Mouse (Mus musculus) midbrain, embryonic 15.5 days (tissue): ENCODE measurements at regions not wholly inside any gene's neighbourhood (a gene's known extent, or its start where the extent isn't known, plus 50 kb on each side); places are given as distances from the start of the nearest gene placed in this dataset.

Experiments used
- ATAC-seq: fragments of 200-750 bp; cut with Nextera tagmentation; replicated peaks from 2 replicates; pipeline ENCODE4 v1.8.0; 2017; ENCODE audit warnings: moderate TSS enrichment
- H3K27ac ChIP-seq: fragments of 300-500 bp; sonication (generic); 2 replicates; pipeline ENCODE4 v1.5.1; 2015; ENCODE audit warnings: mild to moderate bottlenecking, inconsistent platforms
- H3K27me3 ChIP-seq: fragments of 300-500 bp; sonication (generic); replicated peaks from 2 replicates; pipeline ENCODE4 v1.6.1; 2015; ENCODE audit warnings: inconsistent platforms
- H3K36me3 ChIP-seq: fragments of 300-500 bp; sonication (generic); replicated peaks from 2 replicates; pipeline ENCODE4 v1.6.1; 2015; ENCODE audit warnings: inconsistent platforms
- H3K4me1 ChIP-seq: fragments of 300-500 bp; sonication (generic); 2 replicates; pipeline ENCODE4 v1.6.1; 2015; ENCODE audit warnings: inconsistent platforms
- H3K4me2 ChIP-seq: fragments of 300-500 bp; sonication (generic); 2 replicates; pipeline ENCODE4 v1.6.1; 2015; ENCODE audit warnings: inconsistent platforms, mild to moderate bottlenecking, moderate library complexity
- H3K4me3 ChIP-seq: fragments of 300-500 bp; sonication (generic); 2 replicates; pipeline ENCODE4 v1.5.1; 2015; ENCODE audit warnings: mild to moderate bottlenecking, inconsistent platforms
- H3K9ac ChIP-seq: fragments of 300-500 bp; sonication (generic); 2 replicates; pipeline ENCODE4 v1.6.1; 2015; ENCODE audit warnings: mild to moderate bottlenecking, inconsistent platforms
- H3K9me3 ChIP-seq: fragments of 300-500 bp; sonication (generic); 2 replicates; pipeline ENCODE4 v1.6.1; 2016; ENCODE audit warnings: inconsistent platforms
- WGBS: fragments of 180-500 bp; shearing (Covaris S2); methylation state at CpG from one replicate; pipeline ENCODE4 v1.1.7; 2015; ENCODE audit warnings: mixed read lengths; 5-methylcytosine and 5-hydroxymethylcytosine counted together

DNA sequence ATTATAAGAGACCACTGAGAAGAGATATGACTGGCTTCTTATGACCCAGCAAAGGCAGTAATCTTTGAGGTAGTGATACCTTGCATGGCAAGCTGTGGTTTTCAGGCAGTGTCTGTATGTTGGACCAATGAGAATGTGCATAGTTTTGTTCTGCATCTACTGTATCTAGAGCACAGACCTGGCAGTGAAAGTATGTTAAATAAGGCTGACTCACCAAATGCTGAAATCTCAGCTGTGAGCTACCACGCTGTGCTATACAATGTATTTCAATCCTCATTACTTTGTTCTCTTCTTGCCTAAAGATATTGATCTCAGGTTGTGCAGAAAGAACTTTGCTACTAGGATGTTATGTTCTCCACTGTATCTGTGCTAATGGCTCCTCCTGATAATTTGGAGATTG lies 83.9 kb upstream of the Zfp827 start:
- no peak for ATAC-seq
- no peaks in the 10 kb centered on the region for H3K27me3 ChIP-seq
- H3K9me3 ChIP-seq, result no peaks in the 10 kb centered on the region
- H3K4me2 ChIP-seq, result no peak overlapping the region
- H3K9ac ChIP-seq, result no peak overlapping the region
- H3K4me1 ChIP-seq, result no peaks in the 10 kb centered on the region
- 87% methylated on average over 1 of the region's 1 CpGs for WGBS
- no peak overlapping the region for H3K27ac ChIP-seq
- no peak overlapping the region for H3K4me3 ChIP-seq
- H3K36me3 ChIP-seq, result no peaks in the 10 kb centered on the region

DNA sequence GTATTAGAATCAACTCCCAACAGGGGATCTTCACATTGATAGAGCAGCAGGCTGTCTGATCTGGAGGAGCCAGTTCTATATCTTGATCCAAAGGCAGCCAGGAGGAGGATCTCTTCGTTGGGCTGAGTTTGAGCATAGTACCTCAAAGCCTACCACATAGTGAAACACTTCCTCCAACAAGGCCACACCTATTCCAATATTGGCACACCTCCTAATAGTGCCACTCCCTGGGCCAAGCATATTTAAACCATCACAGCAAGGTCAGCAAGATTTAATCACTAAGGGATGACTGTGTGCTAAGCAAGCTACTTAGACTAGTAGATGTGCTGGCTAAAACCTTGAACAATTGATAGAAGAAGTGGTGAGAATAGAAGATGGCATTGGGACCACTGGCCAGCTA lies 82.6 kb upstream of the Zfp827 start:
- no peak overlapping the region for H3K4me3 ChIP-seq
- H3K27ac ChIP-seq, result no peak overlapping the region

DNA sequence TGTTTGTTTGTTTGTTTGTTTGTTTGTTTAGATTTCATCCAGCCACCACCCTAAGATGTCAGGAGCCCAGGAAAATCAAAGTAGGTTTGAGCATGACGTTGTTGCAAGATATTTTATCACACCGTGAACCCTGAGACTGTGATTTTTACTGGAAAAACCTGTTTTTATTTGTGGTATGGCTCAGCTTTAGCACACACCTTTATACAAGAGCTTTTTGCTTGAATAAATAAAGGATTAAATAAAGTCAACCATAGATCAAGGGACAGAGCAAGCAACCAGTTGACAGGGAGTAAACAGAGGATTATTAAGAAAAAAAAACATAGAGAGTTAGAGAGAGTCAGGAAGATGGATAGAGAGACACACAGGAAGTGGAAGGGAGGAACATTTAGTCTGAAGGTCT lies 82.2 kb upstream of the Zfp827 start:
- H3K4me1 ChIP-seq, result no peaks in the 10 kb centered on the region
- ATAC-seq, result no peak
- H3K27me3 ChIP-seq, result no peaks in the 10 kb centered on the region
- 90% methylated on average over 2 of the region's 2 CpGs for WGBS
- no peaks in the 10 kb centered on the region for H3K36me3 ChIP-seq
- H3K9me3 ChIP-seq, result no peaks in the 10 kb centered on the region
- H3K9ac ChIP-seq, result no peak overlapping the region
- no peak overlapping the region for H3K4me2 ChIP-seq
- no peak overlapping the region for H3K4me3 ChIP-seq
- no peak overlapping the region for H3K27ac ChIP-seq

More for the DNA sequence above, 82.6 kb upstream of the Zfp827 start:
- H3K27me3 ChIP-seq, result no peaks in the 10 kb centered on the region
- no peak overlapping the region for H3K9ac ChIP-seq
- WGBS, result 64% methylated on average over 1 of the region's 1 CpGs
- no peaks in the 10 kb centered on the region for H3K4me1 ChIP-seq
- H3K4me2 ChIP-seq, result no peak overlapping the region
- no peak for ATAC-seq
- no peaks in the 10 kb centered on the region for H3K36me3 ChIP-seq
- no peaks in the 10 kb centered on the region for H3K9me3 ChIP-seq

DNA sequence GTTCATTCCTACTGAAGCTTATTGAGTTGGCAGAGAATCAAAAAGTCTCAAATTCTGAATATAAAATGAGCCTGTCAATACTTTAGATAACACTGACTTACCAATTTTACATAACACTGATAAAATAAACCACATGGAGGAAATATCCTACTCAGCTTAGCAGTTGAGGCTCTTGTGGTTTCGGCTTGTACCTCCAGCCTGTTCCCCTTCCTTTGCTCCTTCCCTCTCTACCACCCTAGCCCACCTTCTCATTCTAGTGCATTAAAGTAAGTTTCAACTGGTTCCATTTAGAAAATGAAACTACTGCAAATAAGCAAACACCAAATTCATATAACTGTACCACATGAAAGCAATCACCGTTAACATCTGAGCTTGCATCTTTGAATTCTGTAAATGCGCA lies 53.2 kb upstream of the Zfp827 start:
- ATAC-seq, result no peak

More for the DNA sequence above, 53.2 kb upstream of the Zfp827 start:
- H3K4me1 ChIP-seq, result no peaks in the 10 kb centered on the region
- H3K9me3 ChIP-seq, result no peaks in the 10 kb centered on the region
- no peak overlapping the region for H3K9ac ChIP-seq
- no peaks in the 10 kb centered on the region for H3K27me3 ChIP-seq
- WGBS, result 95% methylated on average over 3 of the region's 3 CpGs
- no peak overlapping the region for H3K4me2 ChIP-seq
- H3K36me3 ChIP-seq, result no peaks in the 10 kb centered on the region
- H3K4me3 ChIP-seq, result no peak overlapping the region
- H3K27ac ChIP-seq, result no peak overlapping the region
